Mouse (Mus musculus): ENCODE measurements at regions not wholly inside any gene's neighbourhood (a gene's known extent, or its start where the extent isn't known, plus 50 kb on each side); places are given as distances from the start of the nearest gene placed in this dataset.

- ATAC-seq (ENCODE audit: extremely low read depth, insufficient number of reproducible peaks, low FRiP score, low TSS enrichment), result no peak
- peaks cover 83% of the 10 kb centered on the region for H3K4me1 ChIP-seq
- no peaks in the 10 kb centered on the region for H3K9me3 ChIP-seq
- H3K36me3 ChIP-seq, result no peaks in the 10 kb centered on the region
- no peaks in the 10 kb centered on the region; the same call in 1 of the 2 replicates for H3K27me3 ChIP-seq (replicated peaks)
- 69% methylated on average over 12 of the region's 12 CpGs for WGBS
- no peak overlapping the region for H3K4me3 ChIP-seq
- no peak overlapping the region for H3K9ac ChIP-seq
- no peak overlapping the region for H3K4me2 ChIP-seq
- H3K27ac ChIP-seq (replicated peaks), result no peak overlapping the region
These were observed 84.4 kb upstream of the Ptpn1 start for GRCm38 (mm10) chr2:167847281-167848077.

- ATAC-seq (ENCODE audit: extremely low read depth, insufficient number of reproducible peaks, low FRiP score, low TSS enrichment), result no peak
- H3K27ac ChIP-seq (replicated peaks), result no peak overlapping the region
- no peaks in the 10 kb centered on the region for H3K36me3 ChIP-seq
- no peak overlapping the region for H3K4me3 ChIP-seq
- H3K9me3 ChIP-seq, result no peaks in the 10 kb centered on the region
- WGBS, result 62% methylated on average over 5 of the region's 5 CpGs
- H3K27me3 ChIP-seq (replicated peaks), result no peaks in the 10 kb centered on the region
- H3K9ac ChIP-seq, result no peak overlapping the region
- H3K4me1 ChIP-seq, result peaks cover 79% of the 10 kb centered on the region
- no peak overlapping the region for H3K4me2 ChIP-seq
These were observed 86.5 kb upstream of the Ptpn1 start for GRCm38 (mm10) chr2:167845370-167845769.

- no peaks in the 10 kb centered on the region for H3K9me3 ChIP-seq
- no peaks in the 10 kb centered on the region for H3K36me3 ChIP-seq
- 48% methylated on average over 7 of the region's 7 CpGs for whole genome bisulfite sequencing
- no peak overlapping the region for H3K27ac ChIP-seq (replicated peaks)
- no peaks in the 10 kb centered on the region for H3K27me3 ChIP-seq (replicated peaks)
- peaks cover 74% of the 10 kb centered on the region for H3K4me1 ChIP-seq
- ATAC-seq (ENCODE audit: extremely low read depth, insufficient number of reproducible peaks, low FRiP score, low TSS enrichment), result no peak
- H3K9ac ChIP-seq, result no peak overlapping the region
- no peak overlapping the region for H3K4me2 ChIP-seq
- no peak overlapping the region for H3K4me3 ChIP-seq
These were observed 87.3 kb upstream of the Ptpn1 start for GRCm38 (mm10) chr2:167844556-167844955.

- Histone ChIP-seq H3K27me3 (replicated peaks) (peaks cover 4% of the 10 kb centered on the region; the same call in 1 of the 2 replicates), H3K9me3 (no peaks in the 10 kb centered on the region), H3K4me1 (peaks cover 68% of the 10 kb centered on the region), H3K36me3 (no peaks in the 10 kb centered on the region), H3K4me3 (no peak overlapping the region), H3K4me2 (no peak overlapping the region), H3K9ac (no peak overlapping the region), H3K27ac (replicated peaks) (no peak overlapping the region)
- ATAC-seq (ENCODE audit: extremely low read depth, insufficient number of reproducible peaks, low FRiP score, low TSS enrichment), result no peak
- WGBS, result 66% methylated on average over 5 of the region's 5 CpGs
These were observed 87.9 kb upstream of the Ptpn1 start for GRCm38 (mm10) chr2:167843921-167844320.

- no peak for ATAC-seq (ENCODE audit: extremely low read depth, insufficient number of reproducible peaks, low FRiP score, low TSS enrichment)
- Histone ChIP-seq H3K4me1 (peaks cover 60% of the 10 kb centered on the region), H3K4me2 (no peak overlapping the region), H3K27me3 (replicated peaks) (peaks cover 13% of the 10 kb centered on the region; the same call in 1 of the 2 replicates), H3K27ac (replicated peaks) (no peak overlapping the region), H3K4me3 (no peak overlapping the region), H3K9ac (no peak overlapping the region), H3K36me3 (no peaks in the 10 kb centered on the region), H3K9me3 (no peaks in the 10 kb centered on the region)
- WGBS, result 47% methylated on average over 2 of the region's 2 CpGs
These were observed 88.9 kb upstream of the Ptpn1 start for GRCm38 (mm10) chr2:167842993-167843392.

GRCm38 (mm10) chr2:167842473-167842872, 89.4 kb upstream of the Ptpn1 start:
- no peaks in the 10 kb centered on the region for H3K9me3 ChIP-seq
- H3K9ac ChIP-seq, result peak overlapping the region; percentile 50
- ATAC-seq (ENCODE audit: extremely low read depth, insufficient number of reproducible peaks, low FRiP score, low TSS enrichment), result no peak
- H3K4me3 ChIP-seq, result no peak overlapping the region
- H3K27ac ChIP-seq (replicated peaks), result no peak overlapping the region
- H3K36me3 ChIP-seq, result no peaks in the 10 kb centered on the region
- peaks cover 60% of the 10 kb centered on the region for H3K4me1 ChIP-seq
- H3K27me3 ChIP-seq (replicated peaks), result peaks cover 13% of the 10 kb centered on the region; the same call in 1 of the 2 replicates
- H3K4me2 ChIP-seq, result no peak overlapping the region
- WGBS, result 73% methylated on average over 1 of the region's 1 CpGs

GRCm38 (mm10) chr2:167841339-167842240, 90.3 kb upstream of the Ptpn1 start:
- H3K4me1 ChIP-seq, result peaks cover 62% of the 10 kb centered on the region
- H3K36me3 ChIP-seq, result no peaks in the 10 kb centered on the region
- H3K4me2 ChIP-seq, result 0 out of 2 replicates have a peak overlapping the region, but pooled peaks have one; percentile 11
- 25% methylated on average over 22 of the region's 22 CpGs for WGBS
- no peak overlapping the region; the same call in 1 of the 2 replicates for H3K27ac ChIP-seq (replicated peaks)
- peaks cover 13% of the 10 kb centered on the region; the same call in 1 of the 2 replicates for H3K27me3 ChIP-seq (replicated peaks)
- H3K9me3 ChIP-seq, result no peaks in the 10 kb centered on the region
- ATAC-seq (ENCODE audit: extremely low read depth, insufficient number of reproducible peaks, low FRiP score, low TSS enrichment), result no peak
- H3K4me3 ChIP-seq, result no peak overlapping the region
- peak overlapping the region; percentile 50 for H3K9ac ChIP-seq

GRCm38 (mm10) chr2:167840344-167840743, 91.5 kb upstream of the Ptpn1 start:
- 55% methylated on average over 9 of the region's 9 CpGs for WGBS
- no peak for ATAC-seq (ENCODE audit: extremely low read depth, insufficient number of reproducible peaks, low FRiP score, low TSS enrichment)
- H3K4me2 ChIP-seq, result no peak overlapping the region
- H3K9ac ChIP-seq, result no peak overlapping the region
- no peak overlapping the region for H3K4me3 ChIP-seq
- peaks cover 13% of the 10 kb centered on the region; the same call in 1 of the 2 replicates for H3K27me3 ChIP-seq (replicated peaks)
- no peaks in the 10 kb centered on the region for H3K36me3 ChIP-seq
- H3K4me1 ChIP-seq, result peaks cover 65% of the 10 kb centered on the region
- no peaks in the 10 kb centered on the region for H3K9me3 ChIP-seq
- no peak overlapping the region for H3K27ac ChIP-seq (replicated peaks)

GRCm38 (mm10) chr2:167839324-167839981, 92.4 kb upstream of the Ptpn1 start:
- H3K4me1 ChIP-seq, result peaks cover 65% of the 10 kb centered on the region
- no peaks in the 10 kb centered on the region for H3K36me3 ChIP-seq
- H3K9me3 ChIP-seq, result no peaks in the 10 kb centered on the region
- peaks cover 13% of the 10 kb centered on the region; the same call in 1 of the 2 replicates for H3K27me3 ChIP-seq (replicated peaks)
- ATAC-seq (ENCODE audit: extremely low read depth, insufficient number of reproducible peaks, low FRiP score, low TSS enrichment), result no peak
- 52% methylated on average over 13 of the region's 13 CpGs for WGBS
- H3K4me3 ChIP-seq, result no peak overlapping the region
- H3K9ac ChIP-seq, result no peak overlapping the region
- no peak overlapping the region for H3K27ac ChIP-seq (replicated peaks)
- no peak overlapping the region for H3K4me2 ChIP-seq

GRCm38 (mm10) chr2:167837596-167837995, 94.3 kb upstream of the Ptpn1 start:
- ATAC-seq (ENCODE audit: extremely low read depth, insufficient number of reproducible peaks, low FRiP score, low TSS enrichment), result no peak
- H3K4me2 ChIP-seq, result no peak overlapping the region
- peaks cover 69% of the 10 kb centered on the region for H3K4me1 ChIP-seq
- H3K9me3 ChIP-seq, result no peaks in the 10 kb centered on the region
- 38% methylated on average over 4 of the region's 4 CpGs for WGBS
- H3K4me3 ChIP-seq, result no peak overlapping the region
- H3K27ac ChIP-seq (replicated peaks), result no peak overlapping the region
- H3K9ac ChIP-seq, result no peak overlapping the region
- H3K27me3 ChIP-seq (replicated peaks), result peaks cover 13% of the 10 kb centered on the region; the same call in 1 of the 2 replicates
- H3K36me3 ChIP-seq, result no peaks in the 10 kb centered on the region

- H3K4me3 ChIP-seq, result no peak overlapping the region
- ATAC-seq (ENCODE audit: extremely low read depth, insufficient number of reproducible peaks, low FRiP score, low TSS enrichment), result no peak
- H3K27ac ChIP-seq (replicated peaks), result peak overlapping the region; percentile 38; the same call in 1 of the 2 replicates
- no peaks in the 10 kb centered on the region for H3K36me3 ChIP-seq
- H3K27me3 ChIP-seq (replicated peaks), result peaks cover 13% of the 10 kb centered on the region; the same call in 1 of the 2 replicates
- H3K9ac ChIP-seq, result no peak overlapping the region
- H3K9me3 ChIP-seq, result no peaks in the 10 kb centered on the region
- 31% methylated on average over 7 of the region's 7 CpGs for WGBS
- H3K4me2 ChIP-seq, result no peak overlapping the region
- H3K4me1 ChIP-seq, result peaks cover 62% of the 10 kb centered on the region
These were observed 95.2 kb upstream of the Ptpn1 start for GRCm38 (mm10) chr2:167836611-167837010.
